Mouse (Mus musculus): ENCODE measurements around the gene Iyd.
"Not testable (repeated sequence)": the region's sequence is repeated elsewhere in the genome, so short reads cannot be mapped to it uniquely, and the experiment has no call there.

Iyd gene

GRCm38 (mm10) chr10:3540003-3540827 is at the start of gene Iyd:
Gene Iyd, plus strand, starts transcription at chr10:3540240.
- DNase-seq = peak; percentile 10

- no peak for DNase-seq
Measured at GRCm38 (mm10) chr10:3496791-3497190, 43.2 kb upstream of the Iyd start.

DNA sequence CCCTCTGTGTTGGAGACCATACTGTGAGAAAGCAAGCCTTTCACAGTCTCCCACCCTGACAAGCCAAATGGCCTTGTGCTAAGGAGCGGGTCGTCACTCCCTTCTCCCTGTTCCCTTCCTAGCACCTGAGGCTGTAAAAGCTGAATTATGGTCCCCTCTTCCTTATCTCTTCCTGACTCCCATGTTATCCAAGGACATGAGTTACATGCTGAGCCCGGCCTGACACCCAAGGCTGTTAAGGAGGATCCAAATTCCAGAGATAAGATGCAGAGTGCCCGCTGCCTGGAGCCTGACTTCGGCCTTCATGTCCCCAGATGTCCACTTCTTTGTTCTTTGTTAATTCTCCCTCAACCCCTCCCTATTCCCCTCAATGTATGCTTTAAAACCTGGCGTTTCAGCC is 39.2 kb upstream of the Iyd start:
- DNase-seq = not testable (repeated sequence)

DNA sequence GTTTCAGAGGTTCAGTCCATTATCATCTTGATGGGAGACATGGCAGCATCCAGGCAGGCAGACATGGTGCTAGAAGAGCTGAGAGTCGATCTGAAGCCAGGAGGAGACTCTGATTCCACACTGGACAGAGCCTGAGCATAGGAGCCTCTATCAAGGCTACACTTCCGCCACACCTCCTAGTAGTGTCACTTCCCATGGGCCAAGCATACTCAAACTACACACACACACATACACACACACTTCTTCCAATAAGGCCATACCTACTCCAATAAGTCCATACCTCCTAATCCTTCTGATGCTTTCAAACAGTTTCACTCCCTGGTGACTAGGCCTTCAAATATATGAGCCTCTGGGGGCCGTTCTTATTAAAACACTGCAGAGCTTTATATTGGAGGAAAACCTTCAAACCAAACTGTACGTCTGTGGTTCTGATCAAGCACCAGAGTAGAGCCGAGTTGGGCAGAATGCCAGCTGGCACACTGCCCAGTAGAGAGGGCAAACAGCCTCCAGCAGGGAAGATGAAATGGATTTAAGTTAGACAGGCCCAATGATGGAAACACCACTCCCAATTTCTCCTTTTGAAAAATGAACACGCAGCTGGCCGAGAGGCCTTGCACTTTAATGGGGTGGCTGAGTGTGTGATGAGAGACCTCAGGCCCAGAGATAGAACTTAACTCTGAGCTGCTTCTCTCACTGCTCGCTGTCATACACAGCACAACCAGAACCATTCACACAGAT is 32.4 kb upstream of the Iyd start:
- peak; percentile 67 for DNase-seq

DNA sequence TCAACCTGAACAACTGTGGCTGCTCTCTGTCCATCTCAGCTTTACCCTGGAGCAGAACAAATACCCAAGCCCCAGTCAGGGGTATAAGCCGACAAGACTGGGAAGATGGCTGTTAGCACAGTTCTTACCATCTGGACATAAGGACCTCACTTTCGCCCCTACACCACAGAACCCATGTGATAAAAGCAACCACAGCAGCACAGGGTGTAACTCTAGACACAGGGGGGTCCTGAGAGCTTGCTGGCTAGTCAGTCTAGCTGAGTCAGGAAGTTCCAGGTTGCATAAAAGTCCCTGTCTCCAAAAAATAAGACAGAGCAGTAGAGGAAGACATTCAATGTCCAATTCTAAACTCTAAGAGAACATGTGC is 31.8 kb upstream of the Iyd start:
- no peak for DNase-seq

DNA sequence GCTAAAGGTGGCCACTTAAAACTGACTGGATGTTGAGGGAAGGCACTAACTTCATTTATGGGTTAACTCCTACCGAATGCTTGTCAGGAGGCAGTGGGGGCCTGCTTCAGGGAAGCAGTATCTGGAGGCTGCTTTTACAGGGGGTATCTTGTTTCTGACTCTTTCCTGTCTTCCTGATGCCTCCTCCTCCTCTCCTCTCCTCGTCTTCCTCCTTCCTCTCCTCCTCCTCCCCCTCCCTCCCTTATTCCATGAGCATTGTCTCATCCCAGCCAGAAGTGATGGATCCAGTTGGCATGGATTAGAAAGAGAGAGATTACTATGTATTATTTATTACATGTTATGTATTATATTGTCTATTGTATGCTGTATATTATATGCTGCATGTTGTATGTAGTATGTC is 31.3 kb upstream of the Iyd start:
- no peak for DNase-seq

GRCm38 (mm10) chr10:3509663-3510277 is 30.3 kb upstream of the Iyd start:
- no peak for DNase-seq

DNA sequence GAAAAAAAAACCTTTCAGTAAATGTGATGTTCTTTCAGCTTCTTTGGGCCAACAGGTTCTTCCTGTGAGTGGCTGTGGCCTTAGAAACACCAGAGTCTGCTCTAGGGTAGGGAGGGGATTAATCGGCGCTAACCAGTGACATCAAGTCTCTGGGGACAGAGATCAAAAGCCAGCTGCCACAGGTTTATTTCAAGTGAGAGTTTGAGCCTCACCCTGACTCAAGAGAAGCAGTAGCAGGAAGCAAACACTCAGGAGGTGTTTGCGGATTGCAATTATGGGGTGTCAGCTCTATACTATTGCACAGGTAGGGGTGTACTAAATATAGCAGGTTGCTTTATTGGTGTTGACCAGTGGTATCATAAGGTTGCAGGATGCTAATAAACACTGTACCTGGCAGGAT is 29.6 kb upstream of the Iyd start:
- DNase-seq = no peak

DNA sequence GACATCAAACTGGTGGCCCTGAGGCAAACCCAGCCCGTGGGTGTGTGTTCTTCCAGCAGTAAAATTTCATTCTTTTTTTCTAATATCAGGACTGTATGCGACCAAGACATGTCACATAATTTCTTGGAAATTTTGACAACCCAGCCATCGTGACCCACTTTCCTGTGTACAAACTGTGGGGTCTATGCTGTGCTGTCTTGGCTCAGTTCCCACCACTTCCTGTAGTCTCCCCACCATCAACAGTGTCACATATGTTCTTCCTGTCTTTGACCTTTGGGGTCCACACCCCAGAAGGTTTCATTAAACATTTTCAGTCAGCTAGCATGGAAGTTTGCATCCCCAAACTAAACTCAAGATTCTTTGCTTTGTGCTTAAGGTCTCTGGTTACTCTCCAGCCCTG is 28.6 kb upstream of the Iyd start:
- no peak for DNase-seq

DNA sequence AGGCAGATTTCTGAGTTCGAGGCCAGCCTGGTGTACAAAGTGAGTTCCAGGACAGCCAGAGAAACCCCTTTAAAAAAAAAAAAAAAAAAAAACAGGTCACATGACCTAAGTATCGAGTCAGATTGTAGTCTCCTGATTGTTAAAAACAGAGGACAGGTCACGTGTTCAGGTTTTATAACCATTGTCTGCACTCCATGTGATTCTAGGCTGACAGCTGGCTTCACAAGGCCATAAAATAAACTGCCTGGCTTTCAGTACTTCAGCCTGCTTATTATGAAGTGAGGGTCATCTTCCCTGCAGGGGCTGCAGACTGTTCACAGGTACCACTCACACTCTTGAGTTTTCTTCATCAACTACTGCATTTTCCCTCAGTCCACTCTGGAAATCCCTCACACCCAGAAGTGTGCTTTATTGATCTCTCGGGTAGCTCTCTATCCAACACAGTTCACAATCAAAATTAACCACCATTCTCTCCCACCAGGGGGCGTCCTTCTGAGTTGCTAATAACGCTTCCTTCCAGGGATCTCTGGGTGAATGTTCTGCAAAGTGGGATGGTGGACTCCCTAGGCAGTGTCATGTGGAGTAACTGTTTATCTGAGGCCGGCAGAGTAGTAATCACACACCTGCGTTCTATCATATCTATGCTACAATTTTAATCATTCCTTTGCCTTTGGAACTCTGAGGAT is 27.3 kb upstream of the Iyd start:
- DNase-seq = peak; percentile 6

DNA sequence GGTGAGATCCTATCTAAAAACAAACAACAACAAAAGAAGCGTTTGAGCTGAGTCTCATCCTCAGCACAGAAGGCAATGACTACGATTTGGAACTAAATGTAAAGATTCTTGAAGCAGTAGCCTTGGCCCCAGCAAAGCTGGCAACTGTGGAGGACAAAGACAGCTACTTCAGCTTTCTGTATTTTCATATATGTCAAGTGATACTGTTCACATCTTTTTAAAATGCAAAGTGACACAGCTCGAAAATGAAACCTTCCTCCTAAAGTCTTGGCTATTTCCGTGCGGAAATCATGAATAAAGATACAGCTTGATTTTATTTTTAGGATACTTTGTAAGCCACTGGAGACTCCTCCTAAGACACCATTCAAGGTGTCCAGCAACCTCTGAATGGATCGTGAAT is 26.1 kb upstream of the Iyd start:
- no peak for DNase-seq

DNA sequence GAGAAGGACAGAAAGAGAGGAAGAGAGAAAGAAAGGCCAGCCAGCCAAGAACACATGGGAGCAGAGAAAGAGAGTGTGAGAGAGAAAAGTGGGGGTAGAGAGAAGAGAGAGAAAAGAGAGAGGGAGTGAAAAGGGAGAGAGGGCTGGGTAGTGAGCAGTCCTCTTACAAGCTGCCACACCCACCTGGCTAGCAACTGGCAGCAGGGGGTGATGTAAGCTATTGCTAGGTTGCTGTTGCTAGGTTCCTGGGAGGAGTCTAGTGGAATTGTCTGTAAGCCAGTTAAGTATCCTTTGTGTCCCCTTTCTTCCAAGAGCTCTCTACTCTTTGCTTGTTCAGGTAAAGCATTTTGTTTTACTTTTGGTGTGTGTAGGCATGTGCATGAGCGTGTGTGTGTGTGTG is 25.4 kb upstream of the Iyd start:
- DNase-seq = no peak

GRCm38 (mm10) chr10:3516442-3516841 is 23.6 kb upstream of the Iyd start:
- no peak for DNase-seq

GRCm38 (mm10) chr10:3523044-3523793 is 16.8 kb upstream of the Iyd start:
- no peak for DNase-seq

DNA sequence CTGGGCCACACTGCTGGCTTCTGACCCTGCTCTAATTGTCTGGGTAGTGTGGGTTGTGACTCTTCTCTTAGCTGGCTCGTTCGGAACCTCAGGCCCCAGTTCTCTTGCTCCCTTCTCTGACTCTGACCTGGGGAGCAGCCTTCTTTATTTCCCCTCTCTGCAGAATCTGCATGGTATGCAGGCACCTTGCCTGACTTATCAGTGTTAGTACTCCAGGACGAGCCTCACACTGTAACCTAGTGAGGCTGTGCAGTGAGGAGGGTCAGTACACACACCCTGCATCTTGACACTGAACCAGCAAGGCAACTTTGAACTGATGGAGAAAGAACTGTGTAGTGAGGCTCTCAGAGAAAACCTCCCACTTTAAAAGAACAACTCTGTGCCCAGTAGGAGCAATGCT is 15.5 kb upstream of the Iyd start:
- no peak for DNase-seq

- no peak for DNase-seq
Measured at GRCm38 (mm10) chr10:3525420-3526019, 14.5 kb upstream of the Iyd start.

DNA sequence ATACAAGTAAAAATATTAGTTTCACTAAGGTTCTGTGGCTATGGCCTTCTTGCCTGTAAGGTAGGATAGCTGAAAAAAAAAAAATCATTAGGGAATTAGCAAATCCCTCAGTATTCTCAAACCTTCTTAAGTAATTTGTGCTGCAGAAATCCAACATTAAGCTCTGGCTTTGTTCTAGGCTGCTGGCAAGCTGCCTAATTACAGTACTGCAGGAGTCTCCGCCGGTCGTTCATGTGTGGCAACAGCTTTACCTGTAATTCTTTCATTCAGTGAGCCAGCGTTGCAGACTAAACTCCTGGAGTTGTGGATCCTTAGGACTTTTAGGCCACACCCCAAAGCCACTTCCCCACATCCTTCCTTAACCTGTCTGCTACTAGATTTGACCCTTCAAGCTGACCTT is 10.2 kb upstream of the Iyd start:
- DNase-seq = no peak

GRCm38 (mm10) chr10:3530661-3531060 is 9.4 kb upstream of the Iyd start:
- no peak for DNase-seq

- peak; percentile 26 for DNase-seq
Measured at GRCm38 (mm10) chr10:3531375-3531774, 8.7 kb upstream of the Iyd start.

- peak; percentile 14 for DNase-seq
Measured at GRCm38 (mm10) chr10:3534445-3534844, 5.6 kb upstream of the Iyd start.

- no peak for DNase-seq
Measured at GRCm38 (mm10) chr10:3536361-3536760, 3.7 kb upstream of the Iyd start.

- DNase-seq = no peak
Measured at GRCm38 (mm10) chr10:3549384-3549783, 9.3 kb downstream of the Iyd start.

All from liver (tissue).